Mouse (Mus musculus): ENCODE results near the gene Srrt.

DNA sequence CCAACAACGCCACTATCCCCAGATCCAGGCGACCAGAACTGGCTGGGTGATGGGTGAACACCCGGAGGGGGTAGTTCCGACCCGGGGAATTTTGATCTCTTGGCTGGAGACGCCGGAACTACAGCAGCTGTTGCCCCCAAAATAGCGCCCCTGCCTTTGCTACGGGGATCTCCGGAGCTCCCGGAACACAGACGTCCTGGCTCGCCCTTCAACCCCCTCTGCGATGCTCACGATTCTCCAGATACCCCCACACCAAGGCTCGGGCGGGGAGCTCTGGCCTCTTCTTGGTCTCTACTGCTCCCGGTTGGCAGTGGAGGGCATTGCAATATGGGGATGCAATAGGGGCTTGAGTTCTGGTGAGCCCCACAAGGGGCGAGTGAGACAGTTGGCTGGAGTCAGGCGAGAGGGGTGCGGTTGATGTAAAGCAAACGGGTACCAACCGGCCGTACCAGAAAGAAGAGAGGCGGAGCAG lies 18.4 kb downstream of the Srrt start:
- peak; percentile 33; the same call in 1 of the 2 replicates for TF ChIP-seq CTCF (IDR thresholded peaks at IDR 0.05; ENCODE audit: control insufficient read depth, insufficient read depth, low read length)
- TF ChIP-seq POLR2A (IDR thresholded peaks at IDR 0.05; ENCODE audit: borderline replicate concordance, control insufficient read depth, low read depth, low read length) = peak; percentile 44; the same call in 1 of the 2 replicates

Measured in bone marrow, adult 2 months (tissue).